Mouse (Mus musculus) forebrain, embryonic 16.5 days (tissue): ENCODE measurements around the gene Cbfa2t2. TPM values are rescaled to one million over a fixed set of nuclear protein-coding genes. Genes with fewer than 3 reads are reported as not detected.

Experiments
- ATAC-seq: fragments of 200-750 bp; cut with Nextera tagmentation; 2 replicates; pipeline ENCODE4 v1.8.0; 2017; ENCODE audit warnings: mild to moderate bottlenecking, moderate library complexity
- H3K27ac ChIP-seq: fragments of 300-500 bp; sonication (generic); 2 replicates; pipeline ENCODE4 v1.5.1; 2014; ENCODE audit warnings: low read length, control low read depth
- H3K27me3 ChIP-seq: fragments of 300-500 bp; sonication (generic); replicated peaks from 2 replicates; pipeline ENCODE4 v1.6.1; 2014; ENCODE audit warnings: low read length; ENCODE audit not compliant: control insufficient read depth, insufficient read depth
- H3K36me3 ChIP-seq: fragments of 300-500 bp; sonication (generic); 2 replicates; pipeline ENCODE4 v1.6.1; 2014; ENCODE audit not compliant: control insufficient read depth, insufficient read depth
- H3K4me1 ChIP-seq: fragments of 300-500 bp; sonication (generic); replicated peaks from 2 replicates; pipeline ENCODE4 v1.6.1; 2014; ENCODE audit warnings: low read length; ENCODE audit not compliant: control insufficient read depth, insufficient read depth
- H3K4me2 ChIP-seq: fragments of 300-500 bp; sonication (generic); 2 replicates; pipeline ENCODE4 v1.6.1; 2014; ENCODE audit warnings: mild to moderate bottlenecking, low read length, control low read depth
- H3K4me3 ChIP-seq: fragments of 300-500 bp; sonication (generic); replicated peaks from 2 replicates; pipeline ENCODE4 v1.5.1; 2014; ENCODE audit warnings: mild to moderate bottlenecking, low read length, control low read depth
- H3K9ac ChIP-seq: fragments of 300-500 bp; sonication (generic); replicated peaks from 2 replicates; pipeline ENCODE4 v1.6.1; 2014; ENCODE audit warnings: low read depth, low read length, control low read depth
- H3K9me3 ChIP-seq: fragments of 300-500 bp; sonication (generic); 2 replicates; pipeline ENCODE4 v1.6.1; 2016; ENCODE audit warnings: low read length; ENCODE audit not compliant: control insufficient read depth
- WGBS: fragments of 180-500 bp; shearing (Covaris S2); extraction: QIAGEN DNeasy Blood & Tissue Kit; methylation state at CpG from one replicate; pipeline ENCODE4 v1.1.7; 2014; 5-methylcytosine and 5-hydroxymethylcytosine counted together
- polyA plus RNA-seq: library from polyadenylated mRNA; unstranded; fragments of >200 nt; fragmentation: Nextera tagmentation; extraction: Ambion mirVana; gene quantifications from 2 replicates; pipeline ENCODE4 v1.2.1, GENCODE M21; 2015

The Cbfa2t2 gene
- polyA plus RNA-seq, 1 experiment from 2014 or later, result 73.3 TPM

DNA sequence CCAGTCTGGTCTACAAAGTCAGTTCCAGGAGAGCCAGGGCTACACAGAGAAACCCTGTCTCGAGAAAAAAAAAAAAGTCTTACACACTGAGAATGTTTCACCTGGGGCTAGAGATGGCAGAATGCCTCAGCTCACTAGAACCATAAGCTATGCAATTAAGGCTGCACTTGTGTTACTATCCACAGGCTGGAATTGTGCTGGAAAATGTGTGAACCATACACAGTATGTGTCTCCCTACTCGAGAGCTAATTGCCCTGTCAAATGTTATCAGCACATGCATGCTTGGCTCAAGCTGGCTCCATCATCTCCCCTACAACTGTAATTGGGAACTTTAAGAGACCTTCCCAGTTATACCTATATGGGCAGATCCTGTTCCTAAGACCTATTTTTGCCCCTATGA is 114.7 kb downstream of the Cbfa2t2 start:
- no peak overlapping the region for H3K4me3 ChIP-seq
- peaks cover 31% of the 10 kb centered on the region for H3K4me1 ChIP-seq
- H3K27me3 ChIP-seq, result no peaks in the 10 kb centered on the region; the same call in 1 of the 2 replicates
- no peak for ATAC-seq
- no peak overlapping the region for H3K9ac ChIP-seq
- H3K27ac ChIP-seq, result no peak overlapping the region
- no peak overlapping the region for H3K4me2 ChIP-seq
- no peaks in the 10 kb centered on the region for H3K9me3 ChIP-seq
- 65% methylated on average over 2 of the region's 2 CpGs for WGBS
- no peaks in the 10 kb centered on the region for H3K36me3 ChIP-seq

DNA sequence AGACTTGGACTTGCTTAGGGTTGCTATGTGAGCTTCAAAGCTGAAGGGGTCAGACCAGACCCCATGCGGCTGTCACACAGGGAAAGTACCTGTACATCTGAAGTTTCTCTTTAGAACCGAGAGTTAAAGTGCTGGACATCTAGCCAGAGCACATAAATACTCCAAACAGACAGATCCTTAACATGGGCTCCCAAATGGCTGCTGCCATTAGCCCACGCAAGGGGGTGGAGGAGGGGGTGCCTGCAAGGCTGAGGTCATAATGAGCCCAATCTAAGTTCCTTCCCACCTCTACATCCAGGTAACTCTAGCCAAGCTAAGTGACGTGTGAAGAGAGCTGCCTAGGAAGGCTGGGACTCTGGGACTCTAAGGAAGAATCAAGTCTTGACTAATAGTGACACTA is 115.2 kb downstream of the Cbfa2t2 start, which contains the start of gene Actl10:
Gene Actl10 (plus strand): TSS at position 301 of the 400 bp plus-strand sequence.
- WGBS, result 82% methylated on average over 4 of the region's 4 CpGs
- no peak within 1 kb of the TSS for H3K4me3 ChIP-seq
- H3K9ac ChIP-seq, result peak within 1 kb of the TSS; percentile 10; the same call in 1 of the 2 replicates
- H3K27me3 ChIP-seq, result no peaks in the 10 kb centered on the region; the same call in 1 of the 2 replicates
- ATAC-seq, result no peak
- no peaks in the 10 kb centered on the region for H3K36me3 ChIP-seq
- H3K9me3 ChIP-seq, result no peaks in the 10 kb centered on the region
- H3K4me2 ChIP-seq, result peak within 1 kb of the TSS; percentile 22
- peak within 1 kb of the TSS; percentile 54 for H3K27ac ChIP-seq
- H3K4me1 ChIP-seq, result peaks cover 31% of the 10 kb centered on the region

DNA sequence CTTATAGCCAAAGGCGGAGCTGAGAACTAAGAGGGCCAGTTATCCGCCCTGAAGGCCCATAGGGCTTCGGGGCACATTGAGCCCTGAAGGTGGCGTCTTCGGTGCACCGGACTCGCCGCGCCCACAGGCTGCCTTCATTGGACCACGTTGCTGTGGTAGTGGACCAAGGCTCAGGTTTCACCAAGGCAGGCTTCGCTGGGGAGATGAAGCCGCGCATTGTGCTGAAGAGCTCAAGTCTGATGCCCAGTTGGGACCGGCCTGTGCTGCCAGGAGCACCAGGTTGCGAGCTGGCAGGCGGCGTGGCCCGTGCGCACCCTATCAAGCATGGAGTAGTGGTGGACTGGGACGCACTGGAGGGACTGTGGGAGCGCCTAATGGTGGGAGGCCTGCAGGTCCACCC is 115.6 kb downstream of the Cbfa2t2 start:
- Histone ChIP-seq H3K9ac (no peak overlapping the region), H3K4me2 (peak overlapping the region; percentile 22), H3K27me3 (no peaks in the 10 kb centered on the region; the same call in 1 of the 2 replicates), H3K4me1 (peaks cover 32% of the 10 kb centered on the region), H3K9me3 (no peaks in the 10 kb centered on the region), H3K27ac (0 out of 2 replicates have a peak overlapping the region, but pooled peaks have one; percentile 25), H3K4me3 (no peak overlapping the region), H3K36me3 (no peaks in the 10 kb centered on the region)
- 28% methylated on average over 21 of the region's 21 CpGs for WGBS
- peak; percentile 35 for ATAC-seq

DNA sequence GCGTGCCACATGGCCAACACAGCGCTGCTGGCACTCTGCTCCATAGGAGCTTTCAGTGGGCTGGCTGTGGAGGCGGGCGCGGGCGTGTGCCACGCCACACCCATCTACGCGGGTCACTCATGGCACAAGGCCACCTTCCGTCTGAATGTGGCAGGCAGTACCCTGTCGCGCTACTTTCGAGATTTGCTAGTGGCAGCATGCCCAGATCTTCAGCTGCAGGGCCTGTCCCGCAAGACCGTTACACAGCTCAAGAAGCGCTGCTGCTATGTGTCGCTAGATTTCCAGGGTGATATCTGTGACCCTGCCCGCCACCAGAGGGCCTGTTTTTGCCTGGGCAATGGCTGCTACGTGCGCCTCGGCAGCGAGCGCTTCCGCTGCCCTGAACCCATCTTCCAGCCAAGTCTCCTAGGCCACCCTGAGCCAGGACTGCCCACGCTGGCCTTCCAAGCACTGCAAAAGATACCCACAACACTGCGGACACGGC is 116.2 kb downstream of the Cbfa2t2 start:
- peaks cover 37% of the 10 kb centered on the region for H3K4me1 ChIP-seq
- ATAC-seq, result peak; percentile 79
- H3K27me3 ChIP-seq, result no peaks in the 10 kb centered on the region; the same call in 1 of the 2 replicates
- WGBS, result 15% methylated on average over 27 of the region's 27 CpGs
- no peaks in the 10 kb centered on the region for H3K9me3 ChIP-seq
- no peak overlapping the region for H3K4me3 ChIP-seq
- H3K36me3 ChIP-seq, result no peaks in the 10 kb centered on the region
- peak overlapping the region; percentile 54 for H3K27ac ChIP-seq
- peak overlapping the region; percentile 10; the same call in 1 of the 2 replicates for H3K9ac ChIP-seq
- H3K4me2 ChIP-seq, result peak overlapping the region; percentile 22

DNA sequence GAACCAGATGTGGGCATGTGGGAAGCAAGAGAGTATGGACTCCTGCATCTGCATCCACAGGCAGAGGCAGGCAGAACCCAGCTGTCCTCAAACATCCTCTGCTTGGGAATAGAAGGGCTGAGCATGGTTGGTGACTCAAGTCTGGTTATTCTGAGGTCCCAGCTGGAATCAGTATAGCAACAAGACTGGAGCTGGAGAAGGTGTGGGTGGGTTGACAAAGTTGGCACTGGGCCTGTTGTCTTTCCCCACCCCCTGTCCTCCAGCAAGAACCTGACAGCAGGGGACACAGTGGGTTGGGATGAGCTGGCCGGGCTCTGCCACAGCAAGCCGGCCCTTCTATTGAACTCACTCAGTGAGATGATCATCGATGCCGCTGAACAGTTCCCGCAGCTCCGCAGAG is 119.0 kb downstream of the Cbfa2t2 start:
- no peaks in the 10 kb centered on the region for H3K9me3 ChIP-seq
- H3K4me2 ChIP-seq, result no peak overlapping the region
- H3K27ac ChIP-seq, result no peak overlapping the region
- no peaks in the 10 kb centered on the region for H3K36me3 ChIP-seq
- H3K27me3 ChIP-seq, result no peaks in the 10 kb centered on the region; the same call in 1 of the 2 replicates
- no peak for ATAC-seq
- 77% methylated on average over 6 of the region's 6 CpGs for WGBS
- H3K4me1 ChIP-seq, result peaks cover 37% of the 10 kb centered on the region
- H3K4me3 ChIP-seq, result no peak overlapping the region
- H3K9ac ChIP-seq, result no peak overlapping the region

DNA sequence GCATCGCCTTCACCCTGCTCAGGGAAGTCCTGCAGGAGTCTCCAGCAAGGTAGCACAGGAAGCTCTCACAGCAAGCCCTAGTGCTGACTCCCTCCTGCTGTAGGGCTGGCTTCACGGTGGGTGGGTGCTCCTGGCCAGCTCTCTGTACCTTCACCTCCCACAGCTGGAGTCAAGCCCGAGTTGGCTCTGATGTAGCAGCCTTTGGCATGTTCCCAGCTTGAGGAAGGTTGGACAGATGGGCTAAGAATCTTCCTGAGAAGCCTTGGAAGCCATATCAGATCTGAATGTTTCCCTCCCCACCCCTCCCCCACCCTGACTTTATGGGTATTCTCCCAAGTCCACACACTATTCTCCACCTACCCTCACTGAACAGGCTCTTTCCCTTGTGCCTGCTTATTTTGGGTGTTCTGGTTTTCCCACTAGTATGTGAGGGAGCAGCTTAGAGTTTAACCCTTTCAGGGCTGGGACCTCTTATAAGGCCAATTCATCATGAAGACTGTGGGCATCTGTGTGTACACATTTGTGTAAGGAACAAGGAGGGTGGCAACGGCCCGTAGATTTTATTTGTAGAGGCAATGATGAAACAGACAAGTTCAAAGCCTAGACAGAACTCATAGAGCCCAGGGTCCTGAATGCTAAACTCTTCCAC is 121.0 kb downstream of the Cbfa2t2 start:
- no peak overlapping the region for H3K4me3 ChIP-seq
- H3K9me3 ChIP-seq, result no peaks in the 10 kb centered on the region
- 39% methylated on average over 5 of the region's 5 CpGs for WGBS
- ATAC-seq, result no peak
- no peak overlapping the region for H3K27ac ChIP-seq
- peaks cover 26% of the 10 kb centered on the region for H3K4me1 ChIP-seq
- no peak overlapping the region for H3K9ac ChIP-seq
- H3K36me3 ChIP-seq, result no peaks in the 10 kb centered on the region
- peak overlapping the region; percentile 66 for H3K4me2 ChIP-seq
- no peaks in the 10 kb centered on the region for H3K27me3 ChIP-seq

DNA sequence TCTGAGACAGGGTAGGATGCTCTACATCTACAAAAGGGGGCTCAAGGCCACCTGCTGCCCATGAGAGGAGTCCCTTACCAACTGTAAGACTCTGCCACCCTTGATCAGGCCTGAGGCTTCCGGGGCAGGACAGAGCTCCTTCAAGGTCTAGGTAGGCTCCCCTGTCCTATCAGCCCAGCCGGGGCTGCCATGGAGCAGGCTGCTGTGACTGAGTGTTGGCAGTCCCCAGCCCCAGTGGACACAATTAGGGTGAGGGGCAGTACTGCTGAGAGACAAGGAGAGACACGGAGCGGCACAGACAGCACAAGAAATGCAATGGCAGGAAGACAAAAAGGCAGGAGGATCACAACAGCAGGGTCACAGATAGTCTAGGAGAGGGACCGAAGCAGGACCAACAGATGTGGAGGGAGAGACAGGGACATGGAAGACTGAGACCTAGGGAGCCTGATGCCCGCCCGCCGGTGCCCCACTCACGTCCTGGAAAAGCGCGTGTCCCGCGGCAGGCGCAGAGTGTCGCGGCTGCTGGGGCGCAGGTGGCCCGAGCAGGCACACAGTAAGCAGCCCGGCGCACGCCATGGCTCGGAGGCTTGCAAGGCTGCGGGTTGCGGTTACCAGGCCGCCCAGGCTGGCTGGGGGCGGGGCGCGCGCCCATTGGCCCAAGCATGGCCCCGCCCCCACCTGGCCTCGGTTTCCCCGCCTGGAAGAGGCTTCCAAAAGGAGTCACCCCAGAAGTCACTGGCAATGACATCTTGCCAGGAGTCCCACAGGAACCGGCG is 122.2 kb downstream of the Cbfa2t2 start, which contains the start of gene Necab3:
Gene Necab3 (minus strand): TSS at position 627 of the 776 bp plus-strand sequence.
- Histone ChIP-seq H3K4me1 (peaks cover 18% of the 10 kb centered on the region), H3K9me3 (no peaks in the 10 kb centered on the region), H3K4me3 (peak within 1 kb of the TSS; percentile 46), H3K4me2 (peak within 1 kb of the TSS; percentile 66), H3K9ac (peak within 1 kb of the TSS; percentile 63), H3K27ac (0 out of 2 replicates have a peak within 1 kb of the TSS, but pooled peaks have one; percentile 12), H3K27me3 (no peaks in the 10 kb centered on the region), H3K36me3 (no peaks in the 10 kb centered on the region; the same call in 1 of the 2 replicates)
- ATAC-seq, result peak; percentile 71
- 4% methylated on average over 30 of the region's 34 CpGs for WGBS

DNA sequence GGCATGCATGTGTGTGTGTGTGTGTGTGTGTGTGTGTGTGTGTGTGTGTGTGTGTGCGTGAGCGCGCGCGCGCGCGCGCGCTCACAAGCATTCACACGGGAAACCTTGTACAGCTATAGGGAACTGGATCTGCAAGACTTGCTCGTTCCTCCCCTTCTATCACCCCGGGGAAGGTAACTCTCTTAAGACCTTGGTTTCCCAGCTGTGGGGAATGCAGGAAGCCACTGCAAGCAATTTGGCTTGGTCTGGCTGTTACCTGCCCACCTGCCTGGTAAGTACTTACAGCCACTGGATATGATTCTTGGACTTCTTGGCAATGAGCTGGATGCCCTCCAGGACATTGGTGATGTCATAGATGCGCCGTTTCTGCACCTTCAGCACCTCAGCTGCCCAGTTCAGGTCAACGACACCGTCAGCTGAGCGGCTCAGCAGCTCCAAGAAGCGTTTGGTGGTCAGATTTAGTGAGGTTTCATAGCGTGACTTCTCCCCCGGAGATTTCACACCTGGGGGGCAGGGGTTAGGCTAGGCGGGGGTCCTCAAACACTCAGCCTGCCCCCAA is 127.4 kb downstream of the Cbfa2t2 start:
- 94% methylated on average over 22 of the region's 22 CpGs for WGBS
- no peak for ATAC-seq

DNA sequence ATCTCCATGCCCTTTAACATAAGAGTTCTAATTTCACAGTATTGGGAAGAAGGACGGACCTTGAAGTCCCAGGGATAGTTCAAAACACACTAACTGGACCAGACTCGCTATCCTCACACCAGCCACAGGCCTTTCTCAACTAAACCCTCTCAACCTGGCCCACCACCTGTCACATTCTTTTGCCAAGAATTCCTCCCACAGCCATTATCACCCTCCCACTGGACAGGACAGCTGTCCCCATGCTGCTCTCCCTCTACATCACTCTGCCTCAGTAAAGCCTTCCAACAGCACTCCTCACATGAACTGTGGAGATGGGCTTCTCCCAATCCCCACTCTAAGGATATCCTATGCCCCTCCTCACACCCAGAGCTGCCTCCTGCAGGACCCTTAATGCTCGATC is 129.3 kb downstream of the Cbfa2t2 start:
- Histone ChIP-seq H3K27ac (no peak overlapping the region), H3K9ac (no peak overlapping the region), H3K27me3 (no peaks in the 10 kb centered on the region), H3K4me3 (no peak overlapping the region), H3K4me2 (no peak overlapping the region), H3K9me3 (no peaks in the 10 kb centered on the region), H3K36me3 (no peaks in the 10 kb centered on the region; the same call in 1 of the 2 replicates), H3K4me1 (peaks cover 37% of the 10 kb centered on the region)
- ATAC-seq, result no peak
- 59% methylated on average over 3 of the region's 3 CpGs for WGBS

More for the DNA sequence above, 127.4 kb downstream of the Cbfa2t2 start:
- Histone ChIP-seq H3K4me1 (peaks cover 31% of the 10 kb centered on the region), H3K36me3 (no peaks in the 10 kb centered on the region; the same call in 1 of the 2 replicates), H3K27me3 (no peaks in the 10 kb centered on the region), H3K4me3 (no peak overlapping the region), H3K9ac (no peak overlapping the region), H3K27ac (no peak overlapping the region), H3K4me2 (no peak overlapping the region), H3K9me3 (no peaks in the 10 kb centered on the region)
